Mouse (Mus musculus): ENCODE data around the gene Epb41l4b. TPM values are rescaled to one million over a fixed set of nuclear protein-coding genes. Genes with fewer than 3 reads are reported as not detected.

Gene Epb41l4b
- polyA plus RNA-seq, 1 experiment: not detected

GRCm38 (mm10) chr4:57097411-57097810, 45.8 kb downstream of the Epb41l4b start:
- no peak for TF ChIP-seq CTCF (IDR thresholded peaks at IDR 0.05; ENCODE audit: low read depth, low read length)
- TF ChIP-seq POLR2A (IDR thresholded peaks at IDR 0.05; ENCODE audit: borderline replicate concordance, low read depth, low read length): no peak
- no peak overlapping the region for H3K4me3 ChIP-seq (ENCODE audit: insufficient read depth, low read length)
- H3K27ac ChIP-seq (ENCODE audit: insufficient read depth, low read depth, low read length): no peak overlapping the region
- no peaks in the 10 kb centered on the region for H3K4me1 ChIP-seq (ENCODE audit: control insufficient read depth, insufficient read depth, low read length)

- TF ChIP-seq CTCF (IDR thresholded peaks at IDR 0.05; ENCODE audit: low read depth, low read length): no peak
- no peak for TF ChIP-seq POLR2A (IDR thresholded peaks at IDR 0.05; ENCODE audit: borderline replicate concordance, low read depth, low read length)
- H3K4me1 ChIP-seq (ENCODE audit: control insufficient read depth, insufficient read depth, low read length): no peaks in the 10 kb centered on the region
- no peak overlapping the region for H3K27ac ChIP-seq (ENCODE audit: insufficient read depth, low read depth, low read length)
- H3K4me3 ChIP-seq (ENCODE audit: insufficient read depth, low read length): no peak overlapping the region
These were observed 47.7 kb downstream of the Epb41l4b start for GRCm38 (mm10) chr4:57095569-57095968.

- no peak overlapping the region for H3K4me3 ChIP-seq (ENCODE audit: insufficient read depth, low read length)
- H3K4me1 ChIP-seq (ENCODE audit: control insufficient read depth, insufficient read depth, low read length): no peaks in the 10 kb centered on the region
- no peak overlapping the region for H3K27ac ChIP-seq (ENCODE audit: insufficient read depth, low read depth, low read length)
- TF ChIP-seq CTCF (IDR thresholded peaks at IDR 0.05; ENCODE audit: low read depth, low read length) (no peak), POLR2A (IDR thresholded peaks at IDR 0.05; ENCODE audit: borderline replicate concordance, low read depth, low read length) (no peak)
These were observed 51.9 kb downstream of the Epb41l4b start for GRCm38 (mm10) chr4:57091363-57091762.

- H3K27ac ChIP-seq (ENCODE audit: insufficient read depth, low read depth, low read length): no peak overlapping the region
- TF ChIP-seq POLR2A (IDR thresholded peaks at IDR 0.05; ENCODE audit: borderline replicate concordance, low read depth, low read length): no peak
- TF ChIP-seq CTCF (IDR thresholded peaks at IDR 0.05; ENCODE audit: low read depth, low read length): no peak
- H3K4me3 ChIP-seq (ENCODE audit: insufficient read depth, low read length): no peak overlapping the region
- H3K4me1 ChIP-seq (ENCODE audit: control insufficient read depth, insufficient read depth, low read length): no peaks in the 10 kb centered on the region
These were observed 54.9 kb downstream of the Epb41l4b start for GRCm38 (mm10) chr4:57088301-57088700.

- H3K4me3 ChIP-seq (ENCODE audit: insufficient read depth, low read length): no peak overlapping the region
- no peak overlapping the region for H3K27ac ChIP-seq (ENCODE audit: insufficient read depth, low read depth, low read length)
- no peak for TF ChIP-seq POLR2A (IDR thresholded peaks at IDR 0.05; ENCODE audit: borderline replicate concordance, low read depth, low read length)
- TF ChIP-seq CTCF (IDR thresholded peaks at IDR 0.05; ENCODE audit: low read depth, low read length): no peak
- H3K4me1 ChIP-seq (ENCODE audit: control insufficient read depth, insufficient read depth, low read length): no peaks in the 10 kb centered on the region
These were observed 57.4 kb downstream of the Epb41l4b start for GRCm38 (mm10) chr4:57085750-57086400.

GRCm38 (mm10) chr4:57083653-57084052, 59.6 kb downstream of the Epb41l4b start:
- no peaks in the 10 kb centered on the region for H3K4me1 ChIP-seq (ENCODE audit: control insufficient read depth, insufficient read depth, low read length)
- no peak overlapping the region for H3K4me3 ChIP-seq (ENCODE audit: insufficient read depth, low read length)
- no peak overlapping the region for H3K27ac ChIP-seq (ENCODE audit: insufficient read depth, low read depth, low read length)
- TF ChIP-seq CTCF (IDR thresholded peaks at IDR 0.05; ENCODE audit: low read depth, low read length) (no peak), POLR2A (IDR thresholded peaks at IDR 0.05; ENCODE audit: borderline replicate concordance, low read depth, low read length) (no peak)

- no peak overlapping the region for H3K4me3 ChIP-seq (ENCODE audit: insufficient read depth, low read length)
- H3K4me1 ChIP-seq (ENCODE audit: control insufficient read depth, insufficient read depth, low read length): no peaks in the 10 kb centered on the region
- no peak overlapping the region for H3K27ac ChIP-seq (ENCODE audit: insufficient read depth, low read depth, low read length)
- TF ChIP-seq POLR2A (IDR thresholded peaks at IDR 0.05; ENCODE audit: borderline replicate concordance, low read depth, low read length): no peak
- no peak for TF ChIP-seq CTCF (IDR thresholded peaks at IDR 0.05; ENCODE audit: low read depth, low read length)
These were observed 60.3 kb downstream of the Epb41l4b start for GRCm38 (mm10) chr4:57082775-57083428.

GRCm38 (mm10) chr4:57081463-57081862, 61.8 kb downstream of the Epb41l4b start:
- no peak overlapping the region for H3K27ac ChIP-seq (ENCODE audit: insufficient read depth, low read depth, low read length)
- TF ChIP-seq CTCF (IDR thresholded peaks at IDR 0.05; ENCODE audit: low read depth, low read length): no peak
- TF ChIP-seq POLR2A (IDR thresholded peaks at IDR 0.05; ENCODE audit: borderline replicate concordance, low read depth, low read length): no peak
- H3K4me1 ChIP-seq (ENCODE audit: control insufficient read depth, insufficient read depth, low read length): no peaks in the 10 kb centered on the region
- H3K4me3 ChIP-seq (ENCODE audit: insufficient read depth, low read length): no peak overlapping the region

- no peak overlapping the region for H3K4me3 ChIP-seq (ENCODE audit: insufficient read depth, low read length)
- no peak for TF ChIP-seq CTCF (IDR thresholded peaks at IDR 0.05; ENCODE audit: low read depth, low read length)
- TF ChIP-seq POLR2A (IDR thresholded peaks at IDR 0.05; ENCODE audit: borderline replicate concordance, low read depth, low read length): no peak
- H3K4me1 ChIP-seq (ENCODE audit: control insufficient read depth, insufficient read depth, low read length): no peaks in the 10 kb centered on the region
- no peak overlapping the region for H3K27ac ChIP-seq (ENCODE audit: insufficient read depth, low read depth, low read length)
These were observed 69.4 kb downstream of the Epb41l4b start for GRCm38 (mm10) chr4:57073843-57074242.

- TF ChIP-seq POLR2A (IDR thresholded peaks at IDR 0.05; ENCODE audit: borderline replicate concordance, low read depth, low read length): no peak
- no peak for TF ChIP-seq CTCF (IDR thresholded peaks at IDR 0.05; ENCODE audit: low read depth, low read length)
- no peak overlapping the region for H3K4me3 ChIP-seq (ENCODE audit: insufficient read depth, low read length)
- no peaks in the 10 kb centered on the region for H3K4me1 ChIP-seq (ENCODE audit: control insufficient read depth, insufficient read depth, low read length)
- H3K27ac ChIP-seq (ENCODE audit: insufficient read depth, low read depth, low read length): no peak overlapping the region
These were observed 70.1 kb downstream of the Epb41l4b start for GRCm38 (mm10) chr4:57073174-57073573.

All from bone marrow macrophage, adult 2 months (primary cell).